Mouse (Mus musculus): ENCODE data around the gene Ctns. TPM values are rescaled to one million over a fixed set of nuclear protein-coding genes. Genes with fewer than 3 reads are reported as not detected.

Ctns gene
- polyA plus RNA-seq, 1 experiment from 2014 or later, result 36.0 TPM

DNA sequence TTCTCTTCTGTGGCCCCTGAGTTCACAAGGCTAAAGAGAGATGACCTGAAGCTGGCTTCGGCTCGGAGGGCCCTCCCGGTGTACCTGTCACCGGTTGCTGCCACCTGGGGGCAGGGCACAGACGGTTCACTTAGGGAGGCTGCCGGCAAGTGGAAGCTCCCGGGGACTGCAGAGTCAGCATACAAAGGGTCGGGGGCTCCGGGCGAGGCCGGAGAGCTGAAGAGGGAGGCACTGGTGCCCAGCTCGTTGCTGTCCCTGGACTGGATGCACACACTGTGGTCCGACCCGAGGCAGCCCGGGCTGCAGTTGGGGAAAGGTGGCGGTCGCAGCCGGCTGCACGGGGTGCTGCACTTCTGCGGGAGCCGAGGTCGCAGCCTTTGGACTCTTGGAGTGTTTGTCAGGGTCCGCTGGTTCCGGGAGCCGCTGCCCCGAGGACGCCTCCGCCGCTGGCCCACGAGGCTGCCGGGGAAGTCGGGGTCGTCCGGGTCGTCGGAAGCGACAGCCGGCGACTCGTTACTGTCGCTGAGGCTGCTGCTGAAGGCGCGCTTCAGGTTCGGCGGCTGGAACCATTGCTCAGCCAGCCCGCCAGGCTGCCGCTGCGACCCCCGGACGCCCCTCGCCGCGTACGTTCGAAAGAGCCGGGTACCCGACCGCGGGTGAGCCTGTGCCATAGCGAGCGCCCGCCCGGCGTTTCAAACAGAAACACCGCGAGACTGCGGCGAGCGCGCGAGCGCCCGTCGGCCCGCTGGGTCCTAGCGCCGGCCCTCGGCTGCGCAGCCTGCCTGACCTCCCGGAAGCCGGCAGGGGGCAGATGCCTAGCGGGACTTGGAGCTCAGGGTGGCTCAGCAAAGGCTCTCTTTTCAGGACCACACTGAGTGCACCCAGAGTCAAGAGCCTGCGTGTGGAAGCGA is 61.0 kb downstream of the Ctns start, which contains the start of gene Haspin:
Haspin (minus strand) TSS at position 704 of the 911 bp plus-strand sequence.
- peak within 1 kb of the TSS; percentile 14; the same call in 1 of the 2 replicates for H3K27ac ChIP-seq (ENCODE audit: low read length)
- ATAC-seq, result peak; percentile 88
- H3K4me3 ChIP-seq (ENCODE audit: low read length), result peak within 1 kb of the TSS; percentile 92
- H3K36me3 ChIP-seq (ENCODE audit: control insufficient read depth, insufficient read depth, low read length), result no peaks in the 10 kb centered on the region
- no peaks in the 10 kb centered on the region for H3K9me3 ChIP-seq (ENCODE audit: control insufficient read depth, low read length)
- H3K9ac ChIP-seq (ENCODE audit: low read depth, low read length), result peak within 1 kb of the TSS; percentile 82
- H3K4me2 ChIP-seq (ENCODE audit: low read depth, low read length), result peak within 1 kb of the TSS; percentile 72
- peaks cover 24% of the 10 kb centered on the region for H3K4me1 ChIP-seq (ENCODE audit: control insufficient read depth, insufficient read depth, low read length)
- H3K27me3 ChIP-seq (replicated peaks; ENCODE audit: control insufficient read depth, insufficient read depth, low read length), result no peaks in the 10 kb centered on the region
- WGBS, result under 1% methylated on average over 84 of the region's 84 CpGs

DNA sequence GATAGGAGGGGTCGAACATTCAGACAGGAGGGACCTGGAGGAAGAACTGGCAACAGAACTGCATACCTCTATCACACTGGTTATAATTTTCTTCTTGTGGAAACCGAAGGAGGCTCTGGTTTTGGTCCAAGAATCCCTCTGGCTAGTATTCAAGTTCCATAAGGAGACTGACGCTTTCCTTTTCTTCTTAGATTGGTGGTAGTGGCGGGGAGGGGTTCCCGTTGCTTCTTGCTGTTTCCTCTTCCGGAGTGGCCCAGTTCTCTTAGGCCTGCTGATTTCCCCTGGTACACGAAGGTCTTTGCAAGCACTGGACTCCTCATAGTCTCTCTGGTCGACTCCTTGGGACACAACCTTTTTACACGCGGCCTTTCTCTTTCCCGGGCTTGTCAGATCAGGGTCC is 61.7 kb downstream of the Ctns start:
- Histone ChIP-seq H3K4me1 (ENCODE audit: control insufficient read depth, insufficient read depth, low read length) (peaks cover 24% of the 10 kb centered on the region), H3K9ac (ENCODE audit: low read depth, low read length) (peak overlapping the region; percentile 82), H3K9me3 (ENCODE audit: control insufficient read depth, low read length) (no peaks in the 10 kb centered on the region), H3K36me3 (ENCODE audit: control insufficient read depth, insufficient read depth, low read length) (no peaks in the 10 kb centered on the region), H3K27ac (ENCODE audit: low read length) (peak overlapping the region; percentile 14; the same call in 1 of the 2 replicates), H3K27me3 (replicated peaks; ENCODE audit: control insufficient read depth, insufficient read depth, low read length) (no peaks in the 10 kb centered on the region), H3K4me2 (ENCODE audit: low read depth, low read length) (peak overlapping the region; percentile 72), H3K4me3 (ENCODE audit: low read length) (peak overlapping the region; percentile 92)
- WGBS, result 19% methylated on average over 11 of the region's 11 CpGs
- ATAC-seq, result peak; percentile 26; the same call in 1 of the 2 replicates

DNA sequence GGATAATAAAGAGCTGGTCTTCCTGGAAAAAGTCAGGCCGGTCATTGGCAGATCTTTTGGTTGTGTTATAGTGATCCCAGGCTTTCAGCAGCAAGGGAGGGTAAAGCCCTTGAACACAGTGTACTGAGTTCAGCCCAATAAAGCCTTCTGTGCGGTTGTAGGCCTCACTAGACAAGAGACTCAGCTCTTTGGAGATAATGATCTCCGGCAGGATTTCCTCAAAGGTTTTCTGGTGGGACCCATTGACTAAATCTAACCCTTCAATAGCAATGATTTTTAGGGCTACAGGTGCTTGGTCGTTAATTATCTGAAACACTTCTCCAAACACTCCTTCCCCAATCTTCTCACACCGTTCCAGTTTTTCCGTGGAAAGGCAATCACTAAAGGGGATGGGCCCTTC is 62.3 kb downstream of the Ctns start:
- no peaks in the 10 kb centered on the region for H3K36me3 ChIP-seq (ENCODE audit: control insufficient read depth, insufficient read depth, low read length)
- H3K27ac ChIP-seq (ENCODE audit: low read length), result no peak overlapping the region
- H3K9me3 ChIP-seq (ENCODE audit: control insufficient read depth, low read length), result no peaks in the 10 kb centered on the region
- peak overlapping the region; percentile 92 for H3K4me3 ChIP-seq (ENCODE audit: low read length)
- no peak for ATAC-seq
- H3K4me1 ChIP-seq (ENCODE audit: control insufficient read depth, insufficient read depth, low read length), result peaks cover 24% of the 10 kb centered on the region
- H3K9ac ChIP-seq (ENCODE audit: low read depth, low read length), result peak overlapping the region; percentile 82
- H3K4me2 ChIP-seq (ENCODE audit: low read depth, low read length), result peak overlapping the region; percentile 72
- 50% methylated on average over 6 of the region's 6 CpGs for WGBS
- no peaks in the 10 kb centered on the region for H3K27me3 ChIP-seq (replicated peaks; ENCODE audit: control insufficient read depth, insufficient read depth, low read length)

DNA sequence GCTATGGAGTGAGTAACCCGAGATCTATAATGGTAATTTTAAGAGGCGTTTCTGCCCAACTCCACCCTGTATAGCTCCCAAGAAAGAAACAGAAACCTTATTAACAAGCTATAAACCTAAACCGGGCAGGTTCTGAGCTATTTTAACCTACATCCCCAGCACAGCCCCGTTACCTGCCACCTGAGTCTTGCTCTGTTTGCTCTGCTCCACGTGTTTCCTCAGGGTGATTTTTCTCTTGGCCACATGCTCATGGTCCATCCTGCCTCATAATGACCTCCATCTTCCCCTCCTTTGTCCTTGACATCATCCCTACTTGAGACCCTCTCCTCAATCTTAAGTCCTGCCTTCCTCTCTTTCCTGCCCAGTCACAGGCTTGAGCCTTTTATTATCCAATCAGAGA is 64.6 kb downstream of the Ctns start:
- no peak overlapping the region for H3K27ac ChIP-seq (ENCODE audit: low read length)
- H3K4me1 ChIP-seq (ENCODE audit: control insufficient read depth, insufficient read depth, low read length), result peaks cover 24% of the 10 kb centered on the region
- H3K27me3 ChIP-seq (replicated peaks; ENCODE audit: control insufficient read depth, insufficient read depth, low read length), result no peaks in the 10 kb centered on the region
- no peak for ATAC-seq
- no peak overlapping the region for H3K4me3 ChIP-seq (ENCODE audit: low read length)
- H3K4me2 ChIP-seq (ENCODE audit: low read depth, low read length), result no peak overlapping the region; the same call in 1 of the 2 replicates
- H3K9ac ChIP-seq (ENCODE audit: low read depth, low read length), result no peak overlapping the region
- no peaks in the 10 kb centered on the region for H3K9me3 ChIP-seq (ENCODE audit: control insufficient read depth, low read length)
- WGBS, result 84% methylated on average over 5 of the region's 5 CpGs
- no peaks in the 10 kb centered on the region for H3K36me3 ChIP-seq (ENCODE audit: control insufficient read depth, insufficient read depth, low read length)

Other genes with a start within 250 kb of the Ctns start
- 28.1 and 28.8 TPM in 2 replicates for gene Atp2a3, start 237.9 kb downstream of the Ctns start, polyA plus RNA-seq (2015; fragmentation: Nextera tagmentation; extraction: Ambion mirVana)
- 15.7 and 16.5 TPM in 2 replicates for gene P2rx1, start 199.9 kb downstream of the Ctns start, polyA plus RNA-seq (2015; fragmentation: Nextera tagmentation; extraction: Ambion mirVana)
- gene Camkk1, start 180.0 kb downstream of the Ctns start, polyA plus RNA-seq (2015; fragmentation: Nextera tagmentation; extraction: Ambion mirVana), result 8.1 and 8.9 TPM in 2 replicates
- gene Ncbp3, start 151.3 kb downstream of the Ctns start, polyA plus RNA-seq (2015; fragmentation: Nextera tagmentation; extraction: Ambion mirVana), result 7.7 and 8.3 TPM in 2 replicates
- gene Itgae, start 108.5 kb downstream of the Ctns start, polyA plus RNA-seq (2015; fragmentation: Nextera tagmentation; extraction: Ambion mirVana), result 0.37 TPM in 2 replicates
- gene Haspin, start 60.7 kb downstream of the Ctns start, polyA plus RNA-seq (2015; fragmentation: Nextera tagmentation; extraction: Ambion mirVana), result 13.1 and 14.1 TPM in 2 replicates
- 0.12 TPM in 1 of 2 replicates, not detected in the other for gene P2rx5, start 38.6 kb downstream of the Ctns start, polyA plus RNA-seq (2015; fragmentation: Nextera tagmentation; extraction: Ambion mirVana)
- gene Emc6, start 22.0 kb downstream of the Ctns start, polyA plus RNA-seq (2015; fragmentation: Nextera tagmentation; extraction: Ambion mirVana), result 116 and 121 TPM in 2 replicates
- gene Tax1bp3, start 22.0 kb downstream of the Ctns start, polyA plus RNA-seq (2015; fragmentation: Nextera tagmentation; extraction: Ambion mirVana), result 231 and 236 TPM in 2 replicates
- gene Shpk, start 418 bp upstream of the Ctns start, polyA plus RNA-seq (2015; fragmentation: Nextera tagmentation; extraction: Ambion mirVana), result 11.9 and 19.2 TPM in 2 replicates
- 0.12 TPM in 2 replicates for gene Trpv1, start 35.2 kb upstream of the Ctns start, polyA plus RNA-seq (2015; fragmentation: Nextera tagmentation; extraction: Ambion mirVana)
- gene Trpv3, start 68.3 kb upstream of the Ctns start, polyA plus RNA-seq (2015; fragmentation: Nextera tagmentation; extraction: Ambion mirVana), result 0.13 and 0.16 TPM in 2 replicates
- gene Aspa, start 130.6 kb upstream of the Ctns start, polyA plus RNA-seq (2015; fragmentation: Nextera tagmentation; extraction: Ambion mirVana), result 1.5 and 2.3 TPM in 2 replicates
- not detected in 2 replicates for gene Gm49340, start 130.7 kb upstream of the Ctns start, polyA plus RNA-seq (2015; fragmentation: Nextera tagmentation; extraction: Ambion mirVana)
- gene Spata22, start 130.7 kb upstream of the Ctns start, polyA plus RNA-seq (2015; fragmentation: Nextera tagmentation; extraction: Ambion mirVana), result 0.21 and 0.31 TPM in 2 replicates
- gene Olfr20, start 151.7 kb upstream of the Ctns start, polyA plus RNA-seq (2015; fragmentation: Nextera tagmentation; extraction: Ambion mirVana), result not detected in 2 replicates
- not detected in 2 replicates for gene Olfr376, start 172.2 kb upstream of the Ctns start, polyA plus RNA-seq (2015; fragmentation: Nextera tagmentation; extraction: Ambion mirVana)
- gene Olfr1, start 200.6 kb upstream of the Ctns start, polyA plus RNA-seq (2015; fragmentation: Nextera tagmentation; extraction: Ambion mirVana), result not detected in 2 replicates
- not detected in 2 replicates for gene Olfr378, start 229.4 kb upstream of the Ctns start, polyA plus RNA-seq (2015; fragmentation: Nextera tagmentation; extraction: Ambion mirVana)